Mouse (Mus musculus): ENCODE data around the gene Phc2.
"Not testable (repeated sequence)": the region's sequence is repeated elsewhere in the genome, so short reads cannot be mapped to it uniquely, and the experiment has no call there.

Gene Phc2

DNA sequence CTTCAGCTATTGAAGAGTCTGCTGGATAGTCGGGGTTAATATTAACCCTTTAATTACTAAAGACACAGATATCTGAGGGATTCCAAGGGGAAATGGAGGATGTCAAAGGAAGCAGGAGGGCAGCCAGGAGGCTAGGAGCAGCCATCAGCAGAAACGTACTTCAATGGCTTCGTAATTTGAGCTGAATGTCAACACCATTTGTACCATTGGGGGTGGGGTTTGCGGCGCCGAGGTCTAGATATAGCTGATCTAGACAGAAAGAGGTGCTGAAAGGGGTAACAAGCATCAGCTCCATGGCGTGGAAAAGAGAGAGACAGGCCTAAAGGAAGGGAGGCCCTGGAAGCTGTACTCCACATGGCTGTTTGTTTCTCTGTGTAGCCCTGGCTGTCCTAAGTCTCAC lies 7.7 kb upstream of the Phc2 start:
- DNase-seq: no peak

DNA sequence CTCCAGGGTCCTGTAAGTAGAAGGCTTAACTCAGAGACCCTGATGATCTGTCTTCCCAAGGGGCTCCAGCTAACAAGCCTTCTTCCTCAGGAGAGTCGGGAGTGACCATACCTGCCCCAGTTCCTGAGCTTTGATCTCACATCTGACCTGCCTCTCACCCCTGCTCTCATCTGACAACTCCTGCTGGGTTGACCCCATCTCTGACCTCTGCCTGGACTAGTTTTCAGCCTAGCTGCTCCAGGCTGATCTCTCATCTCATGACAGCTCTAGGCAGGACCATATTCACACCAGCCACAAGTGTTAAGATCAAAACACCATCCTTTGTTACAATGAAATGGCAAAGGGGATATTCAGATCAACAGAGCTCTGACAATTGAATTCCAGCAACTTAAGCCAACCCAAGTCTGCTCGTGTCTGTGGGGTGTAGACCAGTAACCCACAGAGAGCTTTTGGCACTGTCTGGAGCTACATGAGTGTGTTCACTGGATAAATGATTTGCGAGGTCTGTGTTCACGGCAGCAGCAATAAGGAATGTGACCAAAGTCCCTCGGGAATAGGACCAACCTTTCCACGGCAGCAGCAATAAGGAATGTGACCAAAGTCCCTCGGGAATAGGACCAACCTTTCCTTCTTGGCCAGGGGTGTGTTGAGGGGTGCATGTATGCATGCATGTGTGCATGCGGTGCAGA lies 5.8 kb upstream of the Phc2 start:
- DNase-seq: no peak

DNA sequence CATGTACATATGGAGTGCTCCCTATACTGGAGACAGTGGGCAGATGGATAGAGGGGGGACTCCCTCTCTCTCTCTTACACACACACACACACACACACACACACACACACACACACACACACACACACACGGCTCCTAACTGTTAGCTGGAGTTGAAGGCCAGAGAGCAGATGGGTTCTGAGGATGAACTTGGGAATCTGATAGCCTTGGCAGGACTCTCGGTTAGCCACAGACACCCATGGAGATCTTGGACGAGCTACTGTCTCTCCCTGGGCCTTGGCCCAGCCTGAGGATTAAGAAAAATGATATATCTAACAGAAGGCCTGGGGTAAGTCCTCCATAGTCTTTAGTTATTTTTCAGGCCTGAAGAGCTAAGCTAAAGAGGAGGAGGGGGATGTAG lies 3.0 kb upstream of the Phc2 start:
- peak; percentile 91 to 93 for DNase-seq

DNA sequence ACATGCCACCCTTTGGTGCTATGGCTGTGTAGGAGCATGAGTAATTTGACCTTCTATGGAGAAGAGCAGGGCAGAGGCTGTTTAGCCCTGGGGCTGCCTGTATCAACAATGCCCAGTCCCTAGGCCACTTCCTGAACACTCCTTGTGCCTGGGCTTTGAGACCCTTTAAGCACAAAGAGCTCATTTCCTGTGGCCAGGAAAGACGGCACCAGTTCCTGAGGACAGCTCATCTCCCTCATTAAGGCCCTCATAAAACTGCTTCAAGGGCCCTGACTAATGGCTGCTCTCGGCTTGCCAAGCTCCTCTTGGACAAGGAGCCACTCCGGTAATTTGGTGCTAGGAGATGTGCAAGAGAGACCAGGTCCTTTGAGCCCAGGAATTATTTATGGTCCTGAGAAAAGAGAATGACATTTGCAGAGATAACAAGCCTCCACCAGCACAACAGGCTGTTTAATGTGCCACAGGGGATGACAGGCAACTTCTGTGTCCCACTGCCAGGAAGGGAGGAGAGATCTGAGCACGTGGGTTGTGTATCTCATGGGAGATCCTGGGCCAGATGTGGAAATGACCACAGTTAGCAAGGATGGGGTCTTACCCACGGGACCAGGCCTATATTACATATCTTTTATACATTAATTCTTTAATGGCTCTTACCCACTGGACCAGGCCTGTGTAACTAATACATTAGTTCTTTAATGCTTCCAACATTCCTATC lies 1.8 kb upstream of the Phc2 start:
- peak in 1 of 2 experiments; percentile 25 for DNase-seq

DNA sequence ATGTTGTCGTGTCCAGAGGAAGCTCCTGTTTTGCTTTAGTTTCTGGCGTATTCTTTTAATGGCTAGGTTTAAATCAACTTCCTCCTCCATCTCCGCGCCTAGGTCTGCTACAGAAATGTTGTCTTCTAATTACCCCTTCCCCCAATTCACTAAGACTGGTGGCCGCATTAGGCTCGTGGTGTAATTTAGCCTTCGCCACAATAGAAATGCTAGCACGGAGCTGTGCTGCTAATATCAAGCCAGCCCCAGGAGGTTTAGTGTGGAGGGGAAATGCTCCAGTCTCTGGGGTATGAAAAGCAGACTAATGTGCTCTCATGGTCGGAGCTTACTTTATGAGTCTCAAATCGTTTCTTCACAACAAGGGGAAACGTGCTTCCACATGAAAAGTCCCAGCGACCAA lies 944 bp downstream of the Phc2 start:
- peak in 1 of 2 experiments; percentile 45 for DNase-seq

DNA sequence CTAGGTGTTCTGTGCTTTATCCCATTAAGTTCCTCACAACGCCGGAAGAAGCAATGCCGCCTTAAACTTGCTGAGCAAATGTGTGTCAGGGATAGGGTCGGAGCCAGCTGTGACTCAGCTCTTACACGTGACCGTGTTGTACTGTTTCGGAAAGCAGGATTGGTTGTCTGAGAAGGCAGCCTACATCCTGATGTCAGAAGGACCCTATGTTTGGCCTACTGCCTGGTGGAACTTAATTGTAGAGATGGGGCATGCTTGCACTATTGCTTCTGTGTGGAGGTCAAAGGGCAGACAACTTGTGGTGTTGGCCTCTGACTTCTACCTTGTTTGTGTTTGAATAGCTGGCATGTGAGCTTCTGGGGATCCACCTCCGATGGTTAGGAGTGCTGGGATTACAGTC lies 5.7 kb downstream of the Phc2 start:
- DNase-seq: no peak

DNA sequence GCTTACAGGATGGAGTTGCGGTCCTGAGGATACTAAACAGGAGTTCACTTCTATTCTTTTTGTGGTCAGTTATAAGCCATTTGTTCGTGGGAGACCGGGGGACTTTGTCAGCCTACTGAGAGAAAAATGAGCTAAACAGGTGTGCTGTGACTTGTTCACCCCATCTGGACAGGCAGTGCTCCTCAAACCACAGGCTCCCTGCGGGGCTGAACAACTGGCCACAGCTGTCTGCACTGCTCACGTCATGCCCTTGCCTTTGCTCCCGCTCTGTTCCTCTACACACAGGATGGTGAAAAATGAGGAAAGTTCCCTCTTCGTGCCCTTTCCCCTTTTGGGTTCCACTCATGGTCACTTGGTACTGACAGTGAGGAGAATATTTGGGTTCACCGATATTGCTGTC lies 6.6 kb downstream of the Phc2 start:
- no peak for DNase-seq

DNA sequence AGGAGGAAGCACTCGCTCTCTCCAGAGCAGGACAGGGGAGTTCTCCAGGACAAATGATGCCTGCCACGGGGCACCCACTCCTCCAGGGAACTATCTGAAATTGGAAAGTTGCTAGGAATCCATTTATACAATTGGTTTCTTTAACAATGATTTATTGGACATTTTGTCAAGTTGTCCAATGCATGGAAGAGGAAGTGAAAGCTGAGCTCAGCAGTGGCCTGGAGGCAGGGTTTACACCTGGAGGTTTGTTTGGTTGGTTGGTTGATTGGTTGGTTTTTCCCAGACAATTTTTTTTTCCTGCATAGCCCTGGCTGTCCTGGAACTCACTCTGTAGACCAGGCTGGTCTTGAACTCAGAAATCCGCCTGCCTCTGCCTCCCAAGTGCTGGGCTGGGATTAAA lies 9.5 kb downstream of the Phc2 start:
- DNase-seq: no peak

DNA sequence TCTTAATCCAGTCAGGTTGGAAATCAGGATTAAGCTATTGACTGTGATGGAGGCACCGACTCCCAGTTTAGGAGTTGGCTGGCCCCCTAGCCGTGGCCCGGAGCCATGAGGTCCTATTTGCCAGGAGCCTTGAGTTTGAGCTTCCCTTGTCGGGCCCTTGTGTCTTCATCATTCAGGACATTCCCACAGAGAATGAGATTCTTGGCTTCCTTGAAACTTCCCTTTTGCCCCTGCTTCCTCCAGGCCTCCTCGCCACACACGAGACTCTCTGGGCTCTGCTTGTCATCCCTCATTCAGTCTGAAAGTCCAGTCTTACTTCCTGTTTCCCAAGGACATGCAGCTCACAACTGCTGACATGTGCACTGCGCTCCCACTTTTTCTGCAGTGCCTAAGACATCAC lies 11.9 kb downstream of the Phc2 start:
- DNase-seq: peak; percentile 78 to 85

DNA sequence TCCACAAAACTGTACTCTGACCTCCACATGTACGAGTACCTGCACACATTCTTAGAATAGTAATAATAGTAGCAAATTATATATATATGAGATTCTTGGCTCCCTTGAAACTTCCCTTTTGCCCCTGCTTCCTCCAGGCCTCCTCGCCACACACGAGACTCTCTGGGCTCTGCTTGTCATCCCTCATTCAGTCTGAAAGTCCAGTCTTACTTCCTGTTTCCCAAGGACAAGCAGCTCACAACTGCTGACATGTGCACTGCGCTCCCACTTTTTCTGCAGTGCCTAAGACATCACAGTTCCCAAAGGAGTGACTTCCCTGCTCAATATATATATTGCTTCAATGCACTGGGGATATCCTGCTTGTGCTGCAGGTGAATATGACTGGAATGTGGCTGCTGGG lies 12.7 kb downstream of the Phc2 start:
- DNase-seq: not testable (repeated sequence)

DNA sequence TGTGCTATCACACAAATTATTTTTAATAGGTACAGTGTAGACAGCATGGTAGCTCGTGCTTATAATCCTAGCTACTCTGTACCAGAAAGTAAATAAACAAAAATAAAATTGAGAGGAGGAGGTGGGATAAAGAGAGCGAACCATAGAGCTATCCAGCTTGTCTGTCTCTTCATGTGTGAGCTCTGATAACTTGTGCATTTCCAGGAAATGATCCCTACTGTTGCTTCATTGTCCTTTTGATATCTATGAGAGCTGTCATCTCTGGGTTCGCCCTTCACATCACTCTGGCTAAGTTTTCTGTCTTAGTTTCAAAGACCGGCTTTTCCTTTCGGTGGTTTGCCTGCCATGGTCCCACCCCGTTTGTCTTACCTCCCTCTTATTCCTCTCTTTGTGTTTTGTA lies 14.7 kb downstream of the Phc2 start:
- DNase-seq: no peak

DNA sequence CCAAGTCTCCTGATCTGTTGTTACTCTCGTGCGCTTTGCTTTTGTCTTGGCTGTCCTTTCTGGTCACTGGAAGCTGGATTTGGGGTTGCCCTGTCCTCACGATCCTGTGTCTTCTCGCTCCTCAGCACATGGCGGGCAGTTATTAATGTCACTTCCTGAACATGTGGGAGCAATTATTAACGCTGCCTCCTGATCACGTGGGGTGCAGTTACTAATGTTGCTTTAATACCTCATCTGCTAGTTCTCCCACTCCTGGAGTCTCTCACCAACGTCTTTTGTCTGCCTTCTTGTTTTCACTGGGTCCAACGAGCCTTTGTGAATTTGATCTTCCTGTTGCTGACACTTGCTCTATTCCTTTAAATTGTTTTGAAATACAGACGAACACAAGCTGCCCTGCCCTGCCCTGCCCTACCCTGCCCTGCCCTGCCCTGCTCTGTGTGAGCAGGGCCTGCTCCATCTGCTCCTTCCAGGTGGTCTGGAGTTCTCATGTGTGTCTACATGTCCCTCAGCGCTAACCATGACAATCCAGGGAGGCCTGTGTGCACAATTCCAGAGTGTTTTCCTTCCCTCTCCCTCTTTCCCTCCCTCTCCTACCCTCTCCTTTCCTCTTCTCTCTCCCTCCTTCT lies 16.2 kb downstream of the Phc2 start:
- no peak for DNase-seq

DNA sequence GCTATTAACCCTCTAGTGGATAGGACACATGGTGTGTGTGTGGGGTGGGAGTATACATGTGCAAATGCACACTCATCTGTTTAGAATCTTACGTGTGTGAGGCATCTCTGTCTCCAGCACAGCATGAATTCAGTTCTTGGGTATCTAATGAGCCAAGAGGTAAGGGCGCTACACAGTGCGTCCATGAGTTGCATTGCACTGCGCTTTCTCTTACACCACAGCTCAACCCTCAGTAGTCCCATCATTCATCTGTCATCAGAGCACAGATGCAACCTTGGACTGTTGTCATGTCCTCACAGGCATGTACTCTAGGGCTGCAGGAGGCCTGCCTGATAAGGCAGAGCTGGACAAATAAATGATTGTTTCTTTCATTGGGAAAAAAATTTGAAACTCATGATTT lies 18.0 kb downstream of the Phc2 start:
- DNase-seq: no peak

DNA sequence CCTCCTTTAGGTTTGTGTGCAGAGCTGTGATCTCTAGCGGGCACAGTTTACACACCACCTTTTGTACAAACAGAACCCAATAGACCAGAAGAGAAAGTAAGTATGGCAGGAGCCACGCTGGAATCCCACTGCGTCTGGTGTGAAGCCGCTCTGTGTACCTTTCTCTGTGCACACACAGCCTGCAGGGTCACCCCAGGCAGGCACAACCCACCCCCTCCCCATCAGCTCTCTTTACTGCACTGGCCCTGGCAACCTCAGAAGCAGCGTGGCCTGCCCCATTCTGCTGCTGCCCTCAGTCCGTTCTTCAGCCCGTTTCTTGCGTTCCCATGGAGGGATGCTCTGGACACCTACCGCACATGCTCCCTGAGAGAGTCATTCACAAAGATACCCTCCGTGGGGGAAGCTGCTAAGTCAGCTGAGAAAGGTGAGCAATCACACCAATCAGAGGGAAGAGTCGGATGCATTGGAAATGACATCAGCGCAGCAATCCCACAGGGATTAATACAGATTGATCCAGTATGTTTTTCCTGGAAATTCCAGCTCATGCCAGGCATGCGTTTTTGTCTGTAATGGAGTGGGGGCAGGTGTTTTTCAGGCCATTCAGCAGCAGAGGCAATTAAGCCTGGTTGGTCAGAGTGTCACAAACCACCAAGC lies 24.2 kb downstream of the Phc2 start:
- no peak for DNase-seq

DNA sequence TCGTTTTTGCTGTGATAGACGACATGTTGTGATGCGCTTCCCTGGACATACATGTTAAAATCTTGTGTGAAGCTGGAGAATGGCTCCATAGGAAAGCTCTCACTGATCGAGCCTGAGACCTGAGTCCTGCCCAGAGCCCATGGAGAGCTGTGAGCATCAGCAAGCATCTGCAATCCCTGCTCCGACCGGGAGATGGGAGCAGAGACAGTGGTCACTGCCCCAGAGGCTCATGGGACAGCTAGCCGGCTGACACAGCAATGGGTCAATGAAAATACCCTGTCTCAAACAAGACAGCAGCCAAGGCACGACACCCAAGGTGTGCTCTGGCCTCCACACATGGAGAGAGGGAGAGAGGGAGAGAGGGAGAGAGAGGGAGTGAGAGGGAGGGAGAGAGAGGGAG lies 26.6 kb downstream of the Phc2 start:
- peak; percentile 67 to 68 for DNase-seq

DNA sequence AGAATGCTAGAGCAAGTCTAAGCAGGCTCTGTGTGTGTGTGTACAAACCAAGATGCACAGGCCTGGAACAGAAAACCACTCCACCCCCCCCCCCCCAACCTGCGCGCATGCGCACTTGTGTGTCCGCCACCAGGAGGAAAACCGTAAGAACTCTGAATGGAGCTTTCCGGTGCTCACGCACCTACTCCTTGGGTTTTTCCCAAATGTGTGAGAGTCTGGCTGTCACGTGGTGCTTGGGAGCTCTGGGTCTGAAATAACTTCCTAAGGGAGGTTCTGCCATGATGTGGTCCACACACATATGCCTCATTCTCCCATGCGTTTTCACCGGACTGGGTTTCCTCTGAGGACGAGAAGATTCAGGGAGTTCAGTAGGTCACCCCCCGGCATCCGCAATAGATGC lies 27.8 kb downstream of the Phc2 start:
- no peak for DNase-seq

DNA sequence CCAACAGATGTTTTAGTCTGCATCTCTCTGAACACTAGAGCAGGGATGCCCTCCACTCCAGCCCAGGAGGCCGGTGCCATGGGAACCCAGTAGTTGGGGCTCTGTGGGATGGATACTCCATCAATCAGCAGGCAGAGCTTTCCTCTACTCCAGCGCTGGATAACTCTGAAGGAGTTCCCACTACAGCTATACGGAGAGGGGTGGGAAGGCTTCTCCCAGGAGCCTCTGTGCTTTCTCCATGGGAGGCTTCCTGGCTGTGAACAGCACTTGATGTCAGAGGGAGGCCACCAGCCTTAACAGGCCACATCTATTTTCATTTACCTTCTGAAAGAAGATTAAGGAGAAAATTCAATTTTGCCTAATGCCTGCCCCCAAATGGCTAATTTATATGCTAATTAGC lies 29.2 kb downstream of the Phc2 start:
- DNase-seq: no peak

DNA sequence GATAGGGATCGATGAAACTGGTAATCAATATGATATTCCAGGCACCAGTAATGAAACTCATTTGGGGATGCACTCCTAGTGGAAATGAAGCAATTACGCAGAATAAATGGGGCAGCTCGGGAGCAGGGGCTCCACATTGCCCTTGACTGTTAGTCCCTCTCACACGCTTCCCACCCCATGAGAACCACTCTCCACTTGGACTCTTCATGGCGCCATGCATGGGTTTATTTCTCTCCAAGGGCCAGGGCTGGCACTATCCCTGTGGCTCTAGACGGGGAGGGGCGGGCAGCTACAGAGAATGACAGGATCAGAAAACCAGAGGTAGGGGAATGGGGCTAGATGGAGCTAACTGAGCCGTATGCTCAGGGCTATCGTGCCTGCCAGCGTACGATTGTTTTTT lies 29.6 kb downstream of the Phc2 start:
- DNase-seq: no peak

DNA sequence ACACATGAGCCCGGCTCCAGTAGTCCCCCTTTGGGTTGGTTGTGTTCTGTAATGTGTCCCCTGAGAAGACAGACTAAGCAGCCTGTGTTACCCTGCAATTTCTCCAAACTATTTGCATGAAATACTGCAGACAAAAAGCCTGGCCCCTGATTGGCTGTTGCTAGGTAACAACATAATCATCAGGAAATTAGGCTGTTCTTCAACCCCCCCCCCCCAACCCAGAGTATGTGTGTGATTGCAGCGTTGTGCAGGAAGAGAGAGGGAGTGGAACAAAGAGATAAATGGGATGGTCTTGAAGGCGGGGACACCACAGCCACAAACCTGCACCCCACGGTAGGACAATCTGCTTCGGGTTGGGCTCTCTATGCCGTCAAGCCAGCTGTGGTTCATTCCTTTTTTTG lies 34.0 kb downstream of the Phc2 start:
- DNase-seq: peak; percentile 33 to 35

DNA sequence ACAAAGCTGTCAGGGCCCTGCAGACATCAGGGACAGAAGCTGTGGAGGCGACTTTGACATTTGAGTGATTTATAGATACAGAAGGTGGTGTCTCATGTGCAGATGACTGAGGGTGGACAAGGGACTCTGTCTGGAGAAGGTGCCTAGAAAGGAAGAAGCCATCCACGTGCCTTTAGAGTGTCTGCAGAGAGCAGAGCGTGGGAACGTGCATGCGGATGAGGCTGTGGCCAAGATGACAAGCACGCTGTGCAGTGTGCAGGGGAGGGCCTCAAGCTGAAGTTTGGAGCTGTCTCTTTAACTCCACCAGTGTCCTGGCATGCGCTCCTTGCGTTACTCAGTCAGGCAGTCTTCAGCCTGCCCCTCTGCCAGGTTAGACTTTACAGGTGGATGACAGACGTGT lies 34.5 kb downstream of the Phc2 start:
- peak; percentile 49 to 54 for DNase-seq

DNA sequence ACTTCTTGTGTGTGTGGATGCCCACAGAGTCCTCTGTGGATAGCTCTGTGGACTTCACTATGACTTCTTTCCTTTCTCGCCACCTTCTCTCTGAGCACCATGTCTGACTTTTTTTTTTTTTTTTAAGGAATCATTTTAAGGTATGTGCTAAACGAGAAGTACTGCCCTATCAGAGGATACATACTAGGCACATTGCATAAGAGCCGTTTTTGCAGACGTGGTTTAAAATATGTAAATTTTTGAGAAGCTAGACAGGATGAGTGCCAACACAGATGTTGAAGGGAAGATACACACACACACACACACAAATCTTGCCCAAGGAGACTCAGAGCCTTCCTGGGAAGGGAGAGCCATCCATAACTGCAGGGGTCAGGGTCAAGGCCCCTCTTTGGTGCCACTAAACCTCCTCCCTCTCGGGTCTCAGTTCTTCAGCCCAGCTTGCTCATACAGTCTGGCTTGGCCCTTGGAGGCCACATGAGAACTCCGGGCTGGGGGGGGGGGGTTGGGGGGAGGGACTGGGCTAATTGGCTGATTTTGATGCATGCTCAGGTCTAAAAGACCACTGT lies 35.3 kb downstream of the Phc2 start:
- DNase-seq: no peak

DNA sequence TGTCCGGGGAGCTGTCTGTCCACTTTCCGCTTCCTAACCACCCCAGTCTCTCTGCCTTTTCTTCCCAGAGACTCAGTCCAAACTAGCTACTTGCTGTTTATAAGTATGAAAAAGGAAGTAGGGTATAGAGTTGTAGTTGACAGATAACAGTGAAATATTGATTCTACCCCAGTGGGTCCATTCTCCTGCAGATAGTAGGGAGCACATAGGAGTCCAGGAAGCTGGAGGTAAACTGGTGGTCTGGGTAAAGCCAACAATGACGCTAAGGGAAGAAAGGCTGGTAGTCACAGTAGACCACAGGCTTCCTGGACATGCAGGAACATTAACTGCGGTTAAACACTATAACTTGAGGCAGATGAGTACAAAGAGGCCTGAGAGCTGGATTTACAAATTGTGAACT lies 36.7 kb downstream of the Phc2 start:
- DNase-seq: no peak

DNA sequence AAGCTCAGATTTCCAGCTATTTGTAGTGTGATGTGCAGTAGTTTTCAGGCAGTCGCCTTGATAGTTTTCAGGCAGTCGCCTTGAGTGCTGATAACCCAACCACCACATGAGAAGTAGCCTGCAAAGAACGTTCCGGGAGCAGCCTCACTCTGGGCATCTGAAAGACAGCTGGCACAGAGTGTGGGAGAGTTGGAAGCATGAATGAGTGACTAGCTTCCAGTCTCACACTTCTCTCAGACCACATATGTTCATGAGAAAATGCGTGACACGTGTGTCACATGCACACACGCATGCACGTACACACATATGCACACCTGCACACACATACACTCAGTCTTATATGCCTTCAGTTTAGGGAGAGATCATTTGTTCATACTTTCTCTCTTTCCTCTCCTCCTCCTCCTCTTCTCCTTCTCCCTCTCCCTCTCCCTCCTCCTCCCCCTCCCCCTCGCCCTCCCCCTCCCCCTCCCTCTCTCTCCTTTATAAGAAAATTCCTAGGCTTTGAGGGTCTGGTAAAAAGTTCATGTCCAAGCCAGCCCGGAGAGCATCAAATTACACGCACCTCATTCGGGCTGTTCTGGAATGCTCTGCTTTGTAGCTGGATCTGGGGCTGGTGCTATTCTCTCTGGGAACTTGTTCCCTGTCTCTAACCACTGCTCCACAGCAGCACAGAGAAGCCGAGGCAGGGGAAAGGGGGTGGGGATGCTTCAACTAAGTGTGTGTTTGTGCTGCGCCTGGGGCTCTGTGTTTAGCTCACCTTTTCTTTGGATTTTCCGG lies 37.8 kb downstream of the Phc2 start:
- peak; percentile 52 to 62 for DNase-seq

Data from cerebellum, postnatal 10 days (tissue).